Mouse (Mus musculus) lung, postnatal 4 days (tissue): ENCODE data around the gene Syce2.
A peak's percentile ranks its signal among the peaks of the same experiment; 100 is the strongest.

Experiments used
- DNase-seq, 2 experiments: peaks; one replicate each; pipeline ENCODE4 v3.0.0; 2021

The Syce2 gene

GRCm38 (mm10) chr8:84933767-84934559 lies 62.1 kb downstream of the Syce2 start:
- no peak for DNase-seq

DNA sequence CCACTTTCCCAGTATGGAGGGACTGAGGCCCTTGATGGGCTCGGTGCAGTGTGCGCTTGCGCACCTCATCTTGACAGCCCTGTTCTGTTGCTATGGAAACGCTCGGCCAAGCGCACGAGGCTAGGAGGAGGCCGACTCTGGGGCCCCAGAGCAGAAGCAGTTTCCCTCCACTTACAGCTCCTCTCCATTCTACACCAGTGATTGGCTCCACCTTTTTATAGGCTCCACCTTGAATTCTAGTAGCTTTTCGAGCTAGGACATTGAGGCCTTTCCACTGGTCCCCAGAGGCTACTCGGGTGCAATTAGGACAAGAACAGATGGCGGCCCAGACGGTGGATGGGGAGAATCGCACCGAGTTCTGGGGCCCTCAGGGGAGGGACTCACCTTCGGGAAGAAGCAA lies 62.9 kb downstream of the Syce2 start:
- DNase-seq, result no peak

- DNase-seq, result no peak
These were observed 63.6 kb downstream of the Syce2 start for GRCm38 (mm10) chr8:84935489-84935888.

GRCm38 (mm10) chr8:84936041-84936961 lies 64.4 kb downstream of the Syce2 start:
- DNase-seq, result no peak

DNA sequence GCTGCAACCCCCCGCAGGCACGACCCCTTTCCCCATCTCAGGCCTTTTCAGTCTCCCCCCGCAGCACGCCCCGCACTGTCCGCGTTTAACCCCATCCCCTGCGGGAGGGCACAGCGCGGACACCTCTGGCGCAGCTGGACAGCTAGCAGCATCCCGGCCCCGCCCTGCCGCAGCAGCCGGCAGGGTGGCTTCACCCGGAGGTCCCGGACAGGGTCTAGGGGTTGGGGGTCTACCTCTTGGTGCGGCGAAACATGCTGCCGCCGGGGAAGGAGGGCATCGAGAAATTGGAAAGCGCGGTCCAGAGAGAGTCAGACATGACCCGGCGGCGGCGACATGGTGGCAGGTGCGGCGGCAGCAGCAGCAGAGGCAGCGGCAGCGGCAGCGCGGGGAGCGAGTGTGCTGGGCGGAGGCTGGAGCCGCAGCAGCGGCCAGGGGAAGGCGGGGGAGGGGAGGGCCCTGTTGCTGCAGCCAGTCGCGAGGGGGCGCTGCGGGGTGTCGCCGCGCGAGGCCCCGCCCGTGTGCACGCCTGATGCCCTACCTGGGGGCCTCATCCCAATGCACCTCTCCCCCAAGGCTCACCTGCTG lies 65.1 kb downstream of the Syce2 start, which contains the start of gene Mast1:
Gene Mast1, minus strand, starts transcription at position 398 of the 585 bp plus-strand sequence.
- peak; percentile 62 to 74 for DNase-seq
